Mouse (Mus musculus) heart, adult 2 months (tissue): ENCODE measurements around the gene Irak2.

Experiments
- CTCF ChIP-seq: fragments of 200-600 bp; IDR thresholded peaks from 2 replicates; pipeline ENCODE4 v1.8.1; 2022; ENCODE audit warnings: antibody characterized with exemption, mild to moderate bottlenecking, moderate library complexity
- EP300 ChIP-seq: fragments of 200-500 bp; IDR thresholded peaks from 2 replicates; pipeline ENCODE4 v1.6.1; 2011; ENCODE audit warnings: low read depth, low read length, control low read depth; ENCODE audit not compliant: insufficient read depth
- POLR2A ChIP-seq: fragments of 200-500 bp; IDR thresholded peaks from 2 replicates; pipeline ENCODE4 v1.6.1; 2011; ENCODE audit warnings: mild to moderate bottlenecking, low read depth, low read length, control low read depth; ENCODE audit not compliant: insufficient read depth

GRCm38 (mm10) chr6:113721061-113721460 is 82.8 kb downstream of the Irak2 start:
- TF ChIP-seq CTCF (no peak), EP300 (no peak), POLR2A (no peak)
